Mouse (Mus musculus) hindbrain, embryonic 14.5 days (tissue): ENCODE measurements around the gene Krtap14. TPM values are rescaled to one million over a fixed set of nuclear protein-coding genes. Genes with fewer than 3 reads are reported as not detected.

ENCODE experiments used
- ATAC-seq: fragments of 200-750 bp; cut with Nextera tagmentation; 2 replicates; pipeline ENCODE4 v1.8.0; 2017; ENCODE audit warnings: moderate number of reproducible peaks, mild to moderate bottlenecking, moderate TSS enrichment, moderate library complexity; ENCODE audit not compliant: low FRiP score
- DNase-seq: peaks from one replicate; pipeline ENCODE4 v3.0.0-alpha.2; 2015; ENCODE audit warnings: low spot score
- H3K27ac ChIP-seq: fragments of 300-500 bp; sonication (generic); 2 replicates; pipeline ENCODE4 v1.5.1; 2014; ENCODE audit warnings: mild to moderate bottlenecking, moderate library complexity
- H3K27me3 ChIP-seq: fragments of 300-500 bp; sonication (generic); 2 replicates; pipeline ENCODE4 v1.6.1; 2014; ENCODE audit warnings: mild to moderate bottlenecking, low read length, mixed read lengths; ENCODE audit not compliant: control insufficient read depth, insufficient read depth
- H3K36me3 ChIP-seq: fragments of 300-500 bp; sonication (generic); replicated peaks from 2 replicates; pipeline ENCODE4 v1.6.1; 2014; ENCODE audit not compliant: control insufficient read depth, insufficient read depth
- H3K4me1 ChIP-seq: fragments of 300-500 bp; sonication (generic); replicated peaks from 2 replicates; pipeline ENCODE4 v1.6.1; 2014; ENCODE audit warnings: antibody characterized with exemption, low read length, mixed read lengths; ENCODE audit not compliant: control insufficient read depth, insufficient read depth
- H3K4me2 ChIP-seq: fragments of 300-500 bp; sonication (generic); replicated peaks from 2 replicates; pipeline ENCODE4 v1.6.1; 2014; ENCODE audit warnings: mild to moderate bottlenecking, moderate library complexity
- H3K4me3 ChIP-seq: fragments of 300-500 bp; sonication (generic); replicated peaks from 2 replicates; pipeline ENCODE4 v1.5.1; 2014; ENCODE audit warnings: mild to moderate bottlenecking, low read length
- H3K9ac ChIP-seq: fragments of 300-500 bp; sonication (generic); 2 replicates; pipeline ENCODE4 v1.6.1; 2014
- H3K9me3 ChIP-seq: fragments of 300-500 bp; sonication (generic); 2 replicates; pipeline ENCODE4 v1.6.1; 2016; ENCODE audit warnings: low read length; ENCODE audit not compliant: control insufficient read depth
- WGBS: fragments of 180-500 bp; shearing (Covaris S2); extraction: QIAGEN DNeasy Blood & Tissue Kit; methylation state at CpG from one replicate; pipeline ENCODE4 v1.1.7; 2014; 5-methylcytosine and 5-hydroxymethylcytosine counted together
- polyA plus RNA-seq: library from polyadenylated mRNA; unstranded; fragments of >200 nt; fragmentation: Nextera tagmentation; extraction: Ambion mirVana; gene quantifications from 2 replicates; pipeline ENCODE4 v1.2.1, GENCODE M21; 2014

Gene Krtap14
- polyA plus RNA-seq, 1 experiment from 2014 or later = not detected

- no peaks in the 10 kb centered on the region for H3K4me1 ChIP-seq
- H3K27ac ChIP-seq = no peak within 1 kb of the TSS
- no peak within 1 kb of the TSS for H3K4me3 ChIP-seq
- DNase-seq (no peak), ATAC-seq (no peak)
- 78% methylated on average over 2 of the region's 2 CpGs for WGBS
- H3K9ac ChIP-seq = no peak within 1 kb of the TSS
- no peaks in the 10 kb centered on the region for H3K27me3 ChIP-seq
- H3K9me3 ChIP-seq = no peaks in the 10 kb centered on the region
- no peaks in the 10 kb centered on the region for H3K36me3 ChIP-seq
- no peak within 1 kb of the TSS for H3K4me2 ChIP-seq
These were observed 14.1 kb downstream of the Krtap14 start, which contains the start of gene Gm20741 for GRCm38 (mm10) chr16:88811827-88812226. TSS of gene Gm20741 (minus strand) at chr16:88812220.

- Histone ChIP-seq H3K36me3 (no peaks in the 10 kb centered on the region), H3K27me3 (no peaks in the 10 kb centered on the region), H3K9me3 (no peaks in the 10 kb centered on the region), H3K9ac (no peak overlapping the region), H3K4me1 (no peaks in the 10 kb centered on the region), H3K27ac (no peak overlapping the region), H3K4me2 (no peak overlapping the region), H3K4me3 (no peak overlapping the region)
- ATAC-seq (no peak), DNase-seq (no peak)
- 82% methylated on average over 2 of the region's 2 CpGs for WGBS
These were observed 39.2 kb downstream of the Krtap14 start for GRCm38 (mm10) chr16:88786786-88787185.

GRCm38 (mm10) chr16:88777596-88777995 is 48.3 kb downstream of the Krtap14 start, which contains the start of gene Gm5965:
TSS of gene Gm5965 (plus strand) at chr16:88777896.
- Histone ChIP-seq H3K4me3 (no peak within 1 kb of the TSS), H3K27ac (no peak within 1 kb of the TSS), H3K9me3 (no peaks in the 10 kb centered on the region), H3K4me2 (no peak within 1 kb of the TSS), H3K36me3 (no peaks in the 10 kb centered on the region), H3K4me1 (no peaks in the 10 kb centered on the region), H3K9ac (no peak within 1 kb of the TSS), H3K27me3 (no peaks in the 10 kb centered on the region)
- no peak for DNase-seq
- ATAC-seq = no peak
- WGBS = 90% methylated on average over 5 of the region's 6 CpGs

GRCm38 (mm10) chr16:88774106-88774505 is 51.8 kb downstream of the Krtap14 start, which contains the start of gene 2310057N15Rik:
TSS of gene 2310057N15Rik (minus strand) at chr16:88774206.
- H3K9me3 ChIP-seq = no peaks in the 10 kb centered on the region
- H3K36me3 ChIP-seq = no peaks in the 10 kb centered on the region
- no peak within 1 kb of the TSS for H3K9ac ChIP-seq
- ATAC-seq = no peak
- H3K4me2 ChIP-seq = no peak within 1 kb of the TSS
- DNase-seq = no peak
- H3K4me1 ChIP-seq = no peaks in the 10 kb centered on the region
- H3K27ac ChIP-seq = no peak within 1 kb of the TSS
- H3K27me3 ChIP-seq = no peaks in the 10 kb centered on the region
- WGBS = 87% methylated on average over 2 of the region's 2 CpGs
- no peak within 1 kb of the TSS for H3K4me3 ChIP-seq

Other genes with a start within 250 kb of the Krtap14 start
- not detected in 2 replicates for gene Krtap24-1, start 213.9 kb downstream of the Krtap14 start, polyA plus RNA-seq
- not detected in 2 replicates for gene 2310079G19Rik, start 198.5 kb downstream of the Krtap14 start, polyA plus RNA-seq
- not detected in 2 replicates for gene Krtap26-1, start 178.3 kb downstream of the Krtap14 start, polyA plus RNA-seq
- gene Krtap27-1, start 154.5 kb downstream of the Krtap14 start, polyA plus RNA-seq = not detected in 2 replicates
- gene 2310061N02Rik, start 118.2 kb downstream of the Krtap14 start, polyA plus RNA-seq = not detected in 2 replicates
- not detected in 2 replicates for gene Krtap13-1, start 97.3 kb downstream of the Krtap14 start, polyA plus RNA-seq
- gene Krtap13, start 74.5 kb downstream of the Krtap14 start, polyA plus RNA-seq = not detected in 2 replicates
- gene 2310034C09Rik, start 67.3 kb downstream of the Krtap14 start, polyA plus RNA-seq = not detected in 2 replicates
- not detected in 2 replicates for gene 2310057N15Rik, start 51.9 kb downstream of the Krtap14 start, polyA plus RNA-seq
- gene Gm5965, start 48.2 kb downstream of the Krtap14 start, polyA plus RNA-seq = not detected in 2 replicates
- gene Gm20741, start 13.9 kb downstream of the Krtap14 start, polyA plus RNA-seq = not detected in 2 replicates
- gene Krtap15, start 5.9 kb downstream of the Krtap14 start, polyA plus RNA-seq = not detected in 2 replicates
- not detected in 2 replicates for gene Krtap19-1, start 43.3 kb upstream of the Krtap14 start, polyA plus RNA-seq
- not detected in 2 replicates for gene Krtap19-2, start 48.1 kb upstream of the Krtap14 start, polyA plus RNA-seq
- not detected in 2 replicates for gene Krtap19-3, start 51.9 kb upstream of the Krtap14 start, polyA plus RNA-seq
- not detected in 2 replicates for gene Krtap19-4, start 58.9 kb upstream of the Krtap14 start, polyA plus RNA-seq
- not detected in 2 replicates for gene Krtap19-5, start 70.3 kb upstream of the Krtap14 start, polyA plus RNA-seq
- gene Krtap19-9b, start 106.1 kb upstream of the Krtap14 start, polyA plus RNA-seq = not detected in 2 replicates
- not detected in 2 replicates for gene Krtap16-3, start 136.7 kb upstream of the Krtap14 start, polyA plus RNA-seq
- not detected in 2 replicates for gene Krtap22-2, start 184.6 kb upstream of the Krtap14 start, polyA plus RNA-seq
- gene Gm10229, start 189.1 kb upstream of the Krtap14 start, polyA plus RNA-seq = not detected in 2 replicates
- not detected in 2 replicates for gene Krtap6-1, start 205.6 kb upstream of the Krtap14 start, polyA plus RNA-seq
- gene Gm10228, start 215.3 kb upstream of the Krtap14 start, polyA plus RNA-seq = not detected in 2 replicates
- not detected in 2 replicates for gene Krtap6-5, start 221.7 kb upstream of the Krtap14 start, polyA plus RNA-seq
- not detected in 2 replicates for gene 1110025L11Rik, start 237.9 kb upstream of the Krtap14 start, polyA plus RNA-seq